Mouse (Mus musculus) testis, postnatal 10 days (tissue): ENCODE measurements around the gene Tll1.

ENCODE experiments used
- DNase-seq: peaks from one replicate; pipeline ENCODE4 v3.0.0; 2021; ENCODE audit warnings: low spot score

Gene Tll1

DNA sequence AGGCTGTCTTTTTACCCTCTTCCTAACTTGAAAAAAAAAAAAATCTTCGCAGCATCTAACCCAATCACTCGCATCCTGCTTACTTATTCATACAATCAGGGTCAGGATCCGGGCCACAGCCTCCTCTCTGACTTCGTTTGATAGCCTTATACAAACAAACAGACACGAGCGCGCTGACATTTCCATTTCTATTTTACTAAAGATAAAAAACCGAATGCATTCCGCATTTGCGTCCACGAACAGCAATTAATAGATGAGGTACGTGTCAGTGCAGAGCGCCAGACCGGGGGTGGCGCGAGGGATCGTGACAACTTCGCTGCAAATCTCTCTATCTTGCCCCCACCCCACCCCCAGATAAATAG lies at the start of gene Tll1:
Tll1 (minus strand) TSS at position 248 of the 362 bp plus-strand sequence.
- peak; percentile 41 for DNase-seq

DNA sequence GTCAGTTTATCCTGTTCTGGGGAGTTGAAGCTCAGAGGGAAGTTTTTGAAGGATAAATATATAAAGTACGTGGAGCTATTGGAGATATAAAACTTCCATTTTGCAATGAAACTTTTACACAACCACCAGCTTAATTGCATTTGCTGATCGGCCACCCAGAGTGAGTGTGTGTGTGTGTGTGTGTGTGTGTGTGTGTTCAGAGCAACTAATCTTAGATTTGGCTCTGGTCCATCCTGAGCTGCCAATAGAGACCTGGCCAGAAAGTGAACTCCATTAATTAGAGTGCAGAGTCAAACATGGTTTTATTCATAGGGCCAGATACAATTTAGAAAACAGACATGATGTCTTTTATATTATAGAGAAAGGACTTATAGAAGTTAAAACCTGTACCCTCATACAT lies 32.6 kb upstream of the Tll1 start:
- no peak for DNase-seq

DNA sequence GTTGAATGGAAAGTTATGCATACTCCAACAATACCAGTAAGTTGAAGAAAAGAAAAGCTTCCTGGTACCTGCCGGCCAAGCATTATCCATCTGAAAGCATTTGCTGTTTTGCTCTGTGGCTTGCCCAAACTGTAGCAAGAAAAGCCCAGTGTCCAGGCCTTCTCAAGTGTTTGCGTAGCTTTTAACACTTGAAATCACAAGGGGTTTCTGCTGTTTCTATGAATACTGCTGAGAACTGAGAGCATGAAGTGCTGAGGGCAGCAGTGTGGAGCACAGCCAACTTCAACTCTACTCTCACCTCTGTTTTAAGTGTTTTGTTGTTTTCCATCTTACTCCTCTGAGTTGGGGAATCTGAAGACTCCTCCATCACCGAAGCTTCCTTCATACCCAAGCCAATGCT lies 15.5 kb upstream of the Tll1 start:
- DNase-seq, result no peak

DNA sequence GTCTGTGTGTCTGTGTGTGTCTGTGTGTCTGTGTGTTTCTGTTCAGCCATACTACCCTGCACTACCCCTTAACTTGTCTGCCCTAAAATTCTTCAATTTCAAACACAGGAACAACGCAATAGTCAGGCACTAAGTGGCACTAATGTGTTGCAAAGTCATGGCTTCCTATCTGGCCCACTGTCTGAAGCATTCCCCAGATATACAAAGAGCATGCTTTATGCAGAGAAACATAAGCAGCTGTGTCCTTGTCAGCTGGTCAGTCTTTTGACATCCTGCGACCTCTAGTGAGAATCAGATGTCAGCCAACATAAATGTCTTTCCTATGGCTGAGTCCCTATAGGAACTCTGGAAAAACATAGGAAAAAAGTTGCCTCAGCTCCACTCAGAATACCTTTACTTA lies 11.6 kb upstream of the Tll1 start:
- DNase-seq, result no peak

DNA sequence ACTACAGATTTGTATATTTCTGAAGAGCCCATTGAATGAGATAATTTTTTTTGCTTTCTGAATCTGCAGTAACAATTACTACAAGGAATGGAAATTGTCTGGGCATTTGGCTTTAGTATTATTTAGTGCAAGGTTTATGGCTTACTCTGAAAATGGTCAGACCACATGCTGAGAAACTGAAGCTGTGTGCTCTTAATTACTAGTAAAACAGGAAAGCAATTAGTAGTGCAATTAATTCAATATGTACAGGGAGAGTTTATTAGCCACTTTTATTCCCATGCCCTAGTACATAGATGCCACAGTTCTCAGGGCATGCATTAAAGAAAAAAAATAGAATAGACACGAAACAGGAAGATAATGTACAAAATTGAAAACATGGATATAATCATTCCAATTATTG lies 10.2 kb upstream of the Tll1 start:
- no peak for DNase-seq

DNA sequence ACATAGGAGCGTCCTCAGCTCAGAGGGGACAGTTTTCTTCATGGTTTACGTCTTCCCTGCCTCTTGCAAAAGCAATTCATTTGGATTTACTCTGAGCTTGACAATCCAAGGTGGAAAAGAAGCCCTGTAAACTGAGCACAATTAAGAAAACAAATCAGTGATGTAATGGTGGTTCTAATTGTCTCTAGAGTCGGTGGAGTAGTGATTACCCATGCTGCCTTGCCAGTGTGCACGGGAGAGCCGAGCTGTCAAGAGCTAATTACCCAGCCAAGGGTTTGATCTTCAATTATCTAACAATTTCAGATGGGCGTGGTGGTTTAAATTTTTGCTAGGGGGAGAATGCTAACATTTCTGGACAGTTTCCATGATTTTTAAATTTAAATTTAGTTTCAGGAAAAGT lies 9.3 kb upstream of the Tll1 start:
- no peak for DNase-seq

DNA sequence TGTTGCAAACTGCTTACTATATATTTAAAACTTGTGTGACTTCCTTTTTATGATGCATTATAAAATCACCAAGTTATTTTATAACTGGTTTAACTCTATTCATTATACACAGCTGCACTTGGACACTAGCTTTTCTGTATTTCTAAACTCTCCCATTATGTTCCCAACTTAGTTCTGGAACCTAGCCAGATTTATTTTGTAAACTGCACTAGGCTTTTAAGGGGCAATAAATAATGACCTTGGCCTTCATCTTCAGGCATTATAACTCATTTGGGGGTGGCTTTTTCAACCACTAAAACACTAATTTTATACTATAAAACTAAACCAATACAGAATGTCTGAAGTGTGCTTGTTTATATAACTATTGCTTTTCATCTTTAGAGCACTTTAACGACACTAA lies 8.8 kb upstream of the Tll1 start:
- DNase-seq, result no peak

DNA sequence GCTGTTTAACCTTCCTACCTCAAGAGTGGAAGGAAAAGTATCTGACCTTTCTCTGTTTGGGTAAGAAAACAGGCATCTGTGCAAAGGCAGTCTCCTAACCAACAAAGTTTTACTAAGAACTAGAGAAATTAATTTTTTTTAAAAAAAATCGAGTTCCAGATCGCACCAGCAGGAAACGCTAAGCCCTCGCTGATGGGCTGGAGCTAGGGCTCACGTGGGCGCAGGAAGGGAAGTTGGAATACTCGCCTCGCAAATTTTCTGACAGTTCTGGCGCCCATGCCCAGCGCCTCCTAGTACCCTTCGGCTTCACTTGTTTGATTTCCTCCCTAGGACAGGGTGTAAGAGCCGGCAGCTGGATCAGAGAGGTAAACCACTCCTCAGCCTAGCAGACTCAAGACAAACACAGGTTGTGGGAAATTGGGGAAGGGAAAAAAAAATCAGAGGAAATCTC lies 365 bp upstream of the Tll1 start:
- DNase-seq, result peak; percentile 50

DNA sequence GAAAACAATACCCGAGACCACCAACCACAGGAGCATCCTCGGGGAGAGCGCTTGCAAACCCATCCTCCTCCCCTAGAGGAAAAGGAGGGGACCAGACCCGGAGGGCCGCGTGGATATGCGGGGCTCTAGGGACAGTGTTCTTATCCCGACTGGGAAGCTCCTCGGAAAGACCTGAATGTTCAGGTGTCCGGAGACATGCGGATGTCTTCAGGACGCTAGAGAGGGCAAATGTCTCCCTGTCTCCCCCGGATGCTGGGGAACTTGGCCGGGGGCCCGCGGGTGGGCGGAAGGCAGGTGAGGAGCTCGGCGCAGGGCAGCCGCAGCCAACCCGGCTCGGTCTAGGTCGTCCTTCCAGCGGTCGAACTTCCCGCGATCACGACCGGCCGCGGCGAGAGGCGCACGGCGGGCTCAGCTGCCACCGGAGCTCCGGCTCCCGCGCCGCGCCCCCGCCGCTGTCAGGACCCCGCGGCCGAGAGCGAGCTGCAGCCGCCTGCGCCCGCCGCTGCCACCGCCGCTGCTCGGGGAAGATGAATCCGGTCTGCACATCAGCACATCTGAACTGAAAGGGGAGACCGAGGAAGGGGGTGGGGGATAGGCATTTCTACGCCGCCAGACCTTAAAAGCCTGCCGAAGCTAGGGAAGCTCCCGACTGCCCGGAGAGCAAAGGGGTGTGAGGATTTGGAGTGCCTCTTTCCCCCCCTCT lies 599 bp downstream of the Tll1 start:
- peak; percentile 52 for DNase-seq

DNA sequence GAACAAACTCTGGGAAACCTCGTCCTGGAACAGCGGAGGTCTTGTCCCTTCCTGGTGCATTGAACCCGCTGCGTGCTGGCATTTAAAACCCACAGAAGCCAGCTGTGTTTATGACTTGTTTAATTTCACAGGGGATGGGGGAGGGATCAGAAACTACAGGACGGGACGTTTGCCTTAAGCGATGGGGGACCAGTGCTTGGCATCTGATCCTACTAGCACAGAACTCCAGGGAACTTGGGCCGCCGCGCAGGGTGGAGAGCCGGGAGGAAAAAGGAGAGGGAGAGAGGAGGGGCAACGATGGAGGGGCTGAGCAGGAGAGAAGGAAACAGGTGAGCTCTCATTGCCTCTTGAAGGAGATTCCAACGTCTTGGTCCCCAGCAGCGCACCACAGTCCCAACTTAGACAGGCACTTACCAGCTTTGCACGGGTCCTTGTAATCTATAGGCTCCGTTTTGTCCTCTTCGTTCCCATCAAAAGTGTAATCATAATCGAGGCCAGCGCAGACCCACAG lies 1.2 kb downstream of the Tll1 start:
- peak; percentile 44 for DNase-seq

DNA sequence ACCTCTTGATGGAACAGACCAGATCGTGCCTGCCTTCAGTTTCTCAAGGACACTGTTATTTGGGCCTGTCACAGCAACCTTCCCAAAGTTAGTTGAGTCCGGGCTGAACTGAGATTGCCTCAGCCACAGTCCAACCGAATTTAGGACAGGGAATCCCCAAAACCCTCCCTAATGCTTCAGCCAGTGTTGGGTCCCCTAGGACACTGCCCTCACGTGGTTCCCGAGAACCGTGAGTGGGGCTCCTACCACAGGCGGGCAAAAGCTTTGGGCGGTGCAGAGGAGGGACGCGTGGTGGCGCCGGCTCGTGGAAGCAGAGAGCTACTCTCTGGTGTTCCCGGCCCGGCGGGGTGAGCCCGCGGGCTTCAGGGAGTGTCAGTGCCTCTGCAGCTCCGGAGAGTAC lies 1.9 kb downstream of the Tll1 start:
- DNase-seq, result peak; percentile 57

DNA sequence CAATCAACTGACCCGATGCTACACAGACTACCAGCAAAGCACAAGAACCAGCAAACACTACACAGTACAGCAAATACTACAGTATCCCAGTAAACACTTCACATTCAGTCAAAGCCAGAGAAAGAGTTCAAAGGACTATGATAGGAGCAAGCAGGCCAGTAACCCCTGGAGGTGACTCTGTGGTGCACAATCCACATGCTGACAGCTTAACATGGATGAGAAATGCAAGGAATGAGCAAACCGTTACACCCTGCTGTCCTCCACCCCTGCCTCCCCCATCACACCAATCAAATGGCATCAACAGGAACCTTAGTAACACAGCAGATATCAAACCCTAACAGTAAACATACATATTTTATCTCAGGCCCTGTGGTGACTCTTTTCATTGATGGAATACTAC lies 7.7 kb downstream of the Tll1 start:
- DNase-seq, result no peak

DNA sequence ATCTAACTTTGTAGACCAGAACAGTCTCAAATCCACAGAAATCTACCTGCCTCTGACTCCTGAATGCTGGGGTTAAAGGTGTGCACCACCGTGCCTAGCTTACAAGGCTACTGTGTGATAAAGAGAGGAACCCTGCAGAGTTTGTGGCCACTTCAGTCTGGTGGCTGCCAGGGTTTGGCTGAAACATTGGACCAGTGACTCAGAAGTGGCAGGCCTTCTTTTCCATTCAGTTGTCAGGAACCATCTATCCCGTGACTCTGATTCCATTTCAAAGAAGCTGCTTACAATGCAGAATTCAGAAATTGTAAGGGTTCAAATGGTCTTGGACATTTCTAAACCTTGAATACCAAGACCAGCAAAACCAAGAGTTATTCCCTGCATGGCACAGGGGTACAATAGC lies 12.7 kb downstream of the Tll1 start:
- DNase-seq, result no peak

DNA sequence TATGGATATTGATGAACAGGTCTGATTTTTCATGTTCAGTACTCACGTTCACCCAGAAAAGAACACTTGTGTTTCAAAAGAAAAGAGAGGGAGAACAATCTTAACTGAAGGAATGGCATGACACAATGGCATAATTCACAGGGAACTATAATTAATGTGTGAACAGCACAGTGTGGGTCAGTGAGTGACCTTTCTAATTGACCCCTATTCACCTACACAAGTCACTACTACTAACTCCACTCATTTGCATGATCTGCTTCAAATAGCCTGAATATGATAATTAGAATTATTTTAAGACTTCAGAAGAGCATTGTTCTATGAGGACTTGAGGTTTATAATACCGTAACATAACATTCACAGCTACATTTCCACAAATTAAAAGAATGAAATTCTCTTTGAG lies 18.2 kb downstream of the Tll1 start:
- no peak for DNase-seq

DNA sequence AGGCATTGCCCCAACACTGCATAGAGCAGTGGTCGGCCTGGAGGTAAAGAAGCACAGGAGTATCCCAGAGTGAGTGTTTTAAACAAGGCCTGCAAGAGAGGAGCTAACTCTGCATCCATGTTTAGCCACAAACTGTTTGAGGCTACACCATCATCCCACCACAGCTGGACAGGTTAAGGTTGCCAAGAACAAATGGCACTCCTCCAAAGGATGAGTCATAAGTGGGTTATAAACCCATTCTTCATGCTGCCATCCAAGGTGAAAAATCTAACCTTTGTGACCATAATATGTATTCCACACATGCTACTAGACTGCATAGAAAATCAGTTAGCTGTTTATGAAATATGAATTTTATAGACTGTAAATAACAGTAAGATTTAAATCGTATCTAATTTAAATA lies 29.1 kb downstream of the Tll1 start:
- DNase-seq, result no peak

DNA sequence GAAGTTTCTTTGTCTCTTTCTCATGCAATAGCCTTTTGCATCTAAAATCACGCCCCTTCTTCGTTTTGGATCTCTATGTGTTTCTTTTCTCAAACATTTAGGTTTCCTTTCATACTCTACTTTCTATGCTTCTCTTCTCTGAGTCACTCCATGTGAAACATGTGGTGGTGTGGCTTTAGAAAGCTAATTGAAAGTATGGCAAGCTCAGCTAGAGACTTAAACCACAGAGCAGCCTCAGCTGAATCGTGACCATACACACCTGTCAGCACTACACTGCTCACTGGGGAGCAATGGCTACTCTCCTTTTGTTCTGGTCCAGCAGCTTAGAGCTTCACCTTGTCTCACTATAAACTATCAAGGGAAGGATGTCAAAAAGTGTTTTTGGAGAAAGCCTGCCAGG lies 31.2 kb downstream of the Tll1 start:
- DNase-seq, result no peak

DNA sequence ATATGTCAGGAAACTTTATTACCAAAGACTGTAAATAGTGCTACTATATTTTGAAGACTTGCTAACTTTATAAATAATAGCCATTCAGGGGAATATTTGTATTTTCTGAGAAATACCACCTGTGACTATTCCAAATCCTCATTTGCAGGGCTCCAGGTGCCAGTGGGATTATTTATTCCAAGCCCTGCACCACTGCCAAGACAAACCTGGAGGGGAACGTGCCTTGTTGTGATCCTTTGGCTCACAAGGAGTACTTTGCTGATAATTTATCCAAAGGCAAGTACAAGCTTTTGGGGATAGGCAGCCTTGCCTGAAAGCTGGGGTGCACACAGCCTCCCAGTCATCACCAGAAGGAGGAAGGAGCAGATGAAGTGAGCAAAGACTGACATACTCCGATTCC lies 32.3 kb downstream of the Tll1 start:
- DNase-seq, result no peak

DNA sequence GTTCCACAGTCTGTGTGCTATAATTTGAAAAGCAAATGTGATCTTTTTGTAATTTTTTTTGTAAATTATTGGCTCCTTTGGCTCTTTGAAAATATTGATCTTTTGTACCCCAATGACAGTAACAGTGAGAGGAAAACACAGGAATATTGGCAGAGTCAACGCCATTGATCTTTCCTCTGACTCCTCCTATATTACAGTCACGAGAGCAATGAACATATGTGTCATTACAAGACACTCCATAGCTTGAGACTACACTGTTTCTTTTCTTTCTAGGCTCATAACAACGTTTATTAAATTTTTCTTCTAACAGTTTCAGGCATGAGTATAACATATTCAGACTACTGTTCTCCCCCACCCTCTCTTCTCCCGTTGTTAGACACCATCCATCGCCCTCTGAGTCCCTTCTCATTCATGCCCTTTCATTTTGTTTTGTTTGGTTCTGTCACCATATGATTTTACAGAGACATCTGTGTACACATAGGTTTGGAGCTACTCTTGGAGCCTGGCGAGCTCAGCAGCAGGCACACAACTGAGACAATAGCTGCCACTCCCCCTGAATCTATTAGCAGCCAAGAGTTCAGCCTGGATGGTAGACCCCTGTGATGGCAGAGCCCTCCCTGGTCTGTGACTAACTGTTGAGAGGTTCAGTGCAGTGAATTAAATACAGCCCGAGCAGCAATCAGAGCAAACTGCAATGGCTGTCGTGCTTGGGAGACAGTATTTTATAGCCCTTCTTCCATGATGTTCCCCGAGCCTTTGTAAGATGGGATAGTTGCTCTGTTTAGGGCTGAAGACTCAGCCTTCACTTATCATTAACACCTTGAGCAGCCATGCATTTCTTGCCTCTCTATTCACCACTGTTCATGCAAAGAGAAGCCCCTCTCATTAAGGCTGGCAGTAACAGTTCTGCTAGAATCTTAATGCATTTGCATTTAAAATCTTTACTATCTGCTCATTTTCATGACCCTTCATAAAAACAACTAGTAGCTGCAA lies 52.9 kb downstream of the Tll1 start:
- DNase-seq, result no peak

DNA sequence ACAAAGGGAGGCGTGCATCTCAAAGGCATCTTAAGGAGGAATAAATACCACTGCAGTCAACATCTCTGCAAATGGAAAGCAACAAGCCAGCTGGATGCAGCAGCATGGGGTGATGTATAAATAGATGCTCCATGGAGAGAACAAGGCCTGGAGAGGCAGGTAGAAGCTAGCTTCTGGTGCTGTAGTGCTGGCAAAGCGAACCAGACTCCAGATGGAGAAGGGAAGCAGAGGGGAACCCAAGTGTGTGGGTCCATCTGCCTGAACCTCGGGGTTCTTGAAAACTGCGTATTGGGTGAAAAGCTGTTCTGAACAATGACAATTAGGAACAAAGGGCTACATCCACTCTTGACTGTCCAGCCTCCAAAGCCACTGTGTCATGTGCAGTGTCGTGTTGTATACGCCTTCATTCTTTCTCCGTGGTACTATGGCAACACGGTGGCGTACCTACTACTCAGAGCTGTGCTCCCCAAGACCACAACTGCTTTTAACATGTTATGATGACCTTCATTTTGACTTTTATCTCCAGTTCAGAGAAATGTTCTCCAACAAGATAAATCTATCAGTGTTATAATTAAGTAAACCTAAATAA lies 53.8 kb downstream of the Tll1 start:
- no peak for DNase-seq

DNA sequence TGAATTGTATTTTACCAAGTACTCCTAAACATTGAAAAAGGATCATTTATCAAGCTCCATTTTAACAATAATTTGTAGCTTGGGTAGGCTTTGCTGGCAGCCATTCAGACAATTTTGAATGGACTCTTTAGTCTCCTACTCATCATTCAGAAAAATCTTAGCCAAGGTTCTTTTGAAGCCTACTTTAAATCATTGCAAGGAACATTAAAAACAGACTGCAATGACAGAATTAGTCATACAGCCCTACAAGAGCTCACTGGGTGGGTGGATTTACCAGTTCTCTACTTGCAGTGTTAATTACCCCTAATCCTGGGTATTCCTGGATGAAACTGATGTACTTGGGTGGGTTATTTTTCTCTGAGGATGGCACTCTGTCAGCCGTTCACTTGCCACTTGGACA lies 69.5 kb downstream of the Tll1 start:
- DNase-seq, result no peak

DNA sequence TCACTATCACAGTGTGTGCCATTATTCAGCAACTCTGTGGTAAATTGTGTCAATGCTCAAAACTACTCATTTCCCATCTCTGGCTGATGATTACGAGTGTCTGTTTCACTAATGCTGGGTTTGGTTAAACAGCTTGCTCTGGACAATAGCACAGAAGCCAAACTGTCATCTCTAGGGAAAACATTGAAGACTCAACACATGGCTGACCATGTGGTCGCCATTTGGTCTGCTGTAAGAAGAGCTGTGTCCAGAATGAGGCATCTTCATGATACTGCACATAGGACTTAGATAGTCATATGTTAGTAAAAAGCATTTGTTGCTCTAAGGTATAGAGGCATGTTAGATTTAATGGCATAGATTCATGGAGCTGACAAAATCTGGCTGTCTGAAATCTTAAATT lies 98.9 kb downstream of the Tll1 start:
- no peak for DNase-seq

DNA sequence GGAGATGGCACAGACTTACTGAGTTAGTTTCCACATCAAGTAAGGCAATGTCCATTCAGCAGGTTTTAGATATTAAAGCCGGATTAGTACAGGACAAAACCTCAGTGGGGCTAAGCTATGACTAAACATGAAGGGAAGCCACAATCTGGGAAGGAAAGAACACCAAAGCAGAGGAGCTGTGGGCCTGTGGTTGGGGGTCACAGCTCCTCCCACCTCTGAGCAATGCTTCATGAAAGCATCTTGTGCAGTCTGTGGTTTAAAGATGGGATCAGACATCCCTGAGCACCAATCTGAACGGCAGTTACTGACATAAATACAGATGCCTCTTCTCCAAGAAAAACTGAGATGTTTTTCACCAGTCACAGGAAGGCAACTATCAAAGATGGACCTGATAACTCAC lies 132.7 kb downstream of the Tll1 start:
- no peak for DNase-seq

DNA sequence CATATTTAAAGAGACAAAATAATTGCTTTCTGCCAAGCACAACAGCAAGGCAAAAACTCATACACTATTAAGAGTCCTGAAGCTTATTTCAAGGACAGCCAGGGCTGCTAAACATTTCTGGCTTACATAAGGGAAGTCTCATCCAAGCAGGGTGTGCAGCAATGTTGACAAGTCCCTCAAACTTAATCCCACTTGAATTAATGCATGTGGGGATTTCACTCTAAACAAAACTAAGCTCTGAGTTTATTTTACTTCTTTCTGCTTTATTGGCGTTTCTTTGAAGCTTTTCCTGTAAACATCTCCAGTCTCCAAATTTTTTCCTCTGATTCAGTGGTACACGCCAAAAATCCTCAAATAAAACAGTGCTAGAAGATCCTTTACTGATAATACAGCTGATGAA lies 146.2 kb downstream of the Tll1 start:
- DNase-seq, result no peak
